Mouse (Mus musculus) CH12.LX (cell line): ENCODE results near the gene Gna15. TPM values are rescaled to one million over a fixed set of nuclear protein-coding genes. Genes with fewer than 3 reads are reported as not detected.
A peak's percentile ranks its signal among the peaks of the same experiment; 100 is the strongest.

Experiments
- DNase-seq: peaks from one replicate; pipeline ENCODE4 v3.0.0-alpha.2; 2013; ENCODE audit errors: extremely low read depth
- H3K27ac ChIP-seq: 2 replicates; pipeline ENCODE4 v1.5.1; 2012; ENCODE audit warnings: low read depth, mild to moderate bottlenecking, control low read depth, moderate library complexity; ENCODE audit not compliant: insufficient read depth
- H3K27me3 ChIP-seq: replicated peaks from 2 replicates; pipeline ENCODE3; 2012; ENCODE audit warnings: inconsistent platforms
- H3K36me3 ChIP-seq, 2 experiments: replicated peaks in 1 of 2; 2 replicates each; pipeline versions ENCODE3 to v1.6.1; 2012; ENCODE audit warnings: inconsistent platforms in 1 of 2, low read length in 1 of 2, mild to moderate bottlenecking in 1 of 2, mixed read lengths in 1 of 2, moderate library complexity in 1 of 2; ENCODE audit not compliant: control insufficient read depth in 1 of 2, insufficient read depth in 1 of 2
- H3K4me1 ChIP-seq, 2 experiments: 2 replicates each; pipeline ENCODE4 v1.6.1; 2012; ENCODE audit warnings: inconsistent platforms in 1 of 2, moderate library complexity in 1 of 2; ENCODE audit not compliant: insufficient read depth in 2 of 2, control insufficient read depth in 1 of 2
- H3K4me2 ChIP-seq: 2 replicates; pipeline ENCODE4 v1.6.1; 2012; ENCODE audit warnings: low read depth, mild to moderate bottlenecking, control low read depth; ENCODE audit not compliant: poor library complexity, insufficient read depth, severe bottlenecking
- H3K4me3 ChIP-seq, 3 experiments: fragments of 150-350 bp in 1 of 3; sonication (generic) in 1 of 3; replicated peaks in 1 of 3; 2 replicates each; pipeline versions ENCODE3 to v1.5.1; 2011 to 2012; ENCODE audit warnings: low read depth in 2 of 3, low read length in 2 of 3, mild to moderate bottlenecking in 2 of 3, moderate library complexity in 2 of 3, control low read depth in 1 of 3, improper control_type of control experiment in 1 of 3, inconsistent platforms in 1 of 3, mixed read lengths in 1 of 3; ENCODE audit not compliant: poor library complexity in 1 of 3
- H3K79me2 ChIP-seq: replicated peaks from 2 replicates; pipeline ENCODE4 v1.6.1; 2012; ENCODE audit warnings: mild to moderate bottlenecking, moderate library complexity; ENCODE audit not compliant: control insufficient read depth, poor library complexity, insufficient read depth, severe bottlenecking; ENCODE audit errors: extremely low read depth
- H3K9ac ChIP-seq: 2 replicates; pipeline ENCODE4 v1.6.1; 2012; ENCODE audit warnings: low read depth, mild to moderate bottlenecking, control low read depth, moderate library complexity; ENCODE audit not compliant: insufficient read depth
- H3K9me3 ChIP-seq: replicated peaks from 2 replicates; pipeline ENCODE3; 2012; ENCODE audit warnings: low read length, inconsistent platforms, mixed read lengths
- BHLHE40 ChIP-seq: IDR thresholded peaks from 2 replicates; pipeline ENCODE4 v1.6.1; 2011; ENCODE audit warnings: mild to moderate bottlenecking, low read depth, low read length, improper control_type of control experiment
- CHD2 ChIP-seq: IDR thresholded peaks from 2 replicates; pipeline ENCODE4 v1.6.1; 2011; ENCODE audit warnings: low read length, improper control_type of control experiment
- CTCF ChIP-seq, 2 experiments: IDR thresholded peaks in 1 of 2; conservative IDR thresholded peaks in 1 of 2; 2 replicates each; pipeline ENCODE4 v1.5.1; 2011 to 2012; ENCODE audit warnings: low read depth in 2 of 2, low read length in 2 of 2, improper control_type of control experiment in 1 of 2, inconsistent platforms in 1 of 2, mild to moderate bottlenecking in 1 of 2, moderate library complexity in 1 of 2
- E2F4 ChIP-seq: IDR thresholded peaks from 2 replicates; pipeline ENCODE4 v1.6.1; 2011; ENCODE audit warnings: low read depth, low read length, improper control_type of control experiment; ENCODE audit not compliant: insufficient replicate concordance
- ELF1 ChIP-seq: IDR thresholded peaks from 2 replicates; pipeline ENCODE4 v1.6.1; 2014; ENCODE audit warnings: low read depth, mild to moderate bottlenecking, inconsistent platforms, low read length, improper control_type of control experiment
- EP300 ChIP-seq: IDR thresholded peaks from 2 replicates; pipeline ENCODE4 v1.6.1; 2011; ENCODE audit warnings: low read length, improper control_type of control experiment
- ETS1 ChIP-seq: conservative IDR thresholded peaks from 2 replicates; pipeline ENCODE4 v1.6.1; 2012; ENCODE audit warnings: low read depth, mild to moderate bottlenecking, inconsistent platforms, low read length, improper control_type of control experiment, moderate library complexity
- GABPA ChIP-seq: IDR thresholded peaks from 2 replicates; pipeline ENCODE4 v1.6.1; 2012; ENCODE audit warnings: low read depth, low read length, improper control_type of control experiment, inconsistent platforms; ENCODE audit not compliant: insufficient replicate concordance
- HCFC1 ChIP-seq: IDR thresholded peaks from 2 replicates; pipeline ENCODE4 v1.6.1; 2012; ENCODE audit warnings: low read depth, mild to moderate bottlenecking, inconsistent platforms, low read length, improper control_type of control experiment
- IRF4 ChIP-seq: IDR thresholded peaks from 2 replicates; pipeline ENCODE4 v1.6.1; 2014; ENCODE audit warnings: low read depth, mild to moderate bottlenecking, inconsistent platforms, low read length, improper control_type of control experiment
- JUN ChIP-seq: IDR thresholded peaks from 2 replicates; pipeline ENCODE4 v1.6.1; 2011; ENCODE audit warnings: low read depth, mild to moderate bottlenecking, low read length, improper control_type of control experiment, moderate library complexity; ENCODE audit not compliant: insufficient read depth
- JUND ChIP-seq: conservative IDR thresholded peaks from 2 replicates; pipeline ENCODE4 v1.6.1; 2011; ENCODE audit warnings: low read depth, low read length, improper control_type of control experiment
- KAT2A ChIP-seq: IDR thresholded peaks from 2 replicates; pipeline ENCODE4 v1.6.1; 2012; ENCODE audit warnings: low read length, improper control_type of control experiment, inconsistent platforms; ENCODE audit not compliant: insufficient replicate concordance
- MAFK ChIP-seq: IDR thresholded peaks from 2 replicates; pipeline ENCODE4 v1.6.1; 2011; ENCODE audit warnings: low read length, improper control_type of control experiment; ENCODE audit not compliant: insufficient replicate concordance
- MAX ChIP-seq: IDR thresholded peaks from 2 replicates; pipeline ENCODE4 v1.6.1; 2011; ENCODE audit warnings: low read length, improper control_type of control experiment
- MAZ ChIP-seq: IDR thresholded peaks from 2 replicates; pipeline ENCODE4 v1.6.1; 2012; ENCODE audit warnings: low read depth, mild to moderate bottlenecking, inconsistent platforms, low read length, improper control_type of control experiment, moderate library complexity
- MEF2A ChIP-seq: IDR thresholded peaks from 2 replicates; pipeline ENCODE4 v1.6.1; 2014; ENCODE audit warnings: low read depth, mild to moderate bottlenecking, inconsistent platforms, low read length, improper control_type of control experiment, borderline replicate concordance
- MXI1 ChIP-seq: IDR thresholded peaks from 2 replicates; pipeline ENCODE4 v1.6.1; 2011; ENCODE audit warnings: mild to moderate bottlenecking, low read depth, low read length, improper control_type of control experiment
- MYC ChIP-seq: IDR thresholded peaks from 2 replicates; pipeline ENCODE4 v1.6.1; 2011; ENCODE audit warnings: low read depth, mild to moderate bottlenecking, improper control_type of control experiment, low read length
- NELFE ChIP-seq: IDR thresholded peaks from 2 replicates; pipeline ENCODE4 v1.6.1; 2011; ENCODE audit warnings: low read depth, low read length, improper control_type of control experiment
- NRF1 ChIP-seq: IDR thresholded peaks from 2 replicates; pipeline ENCODE4 v1.6.1; 2014; ENCODE audit warnings: low read depth, mild to moderate bottlenecking, inconsistent platforms, low read length, improper control_type of control experiment, moderate library complexity
- PAX5 ChIP-seq: IDR thresholded peaks from 2 replicates; pipeline ENCODE4 v1.6.1; 2012; ENCODE audit warnings: low read length, inconsistent platforms, mixed read lengths
- POLR2A ChIP-seq: IDR thresholded peaks from 2 replicates; pipeline ENCODE4 v1.6.1; 2011; ENCODE audit warnings: low read depth, mild to moderate bottlenecking, improper control_type of control experiment, low read length
- RAD21 ChIP-seq: IDR thresholded peaks from 2 replicates; pipeline ENCODE4 v1.6.1; 2011; ENCODE audit warnings: low read depth, mild to moderate bottlenecking, low read length, improper control_type of control experiment, moderate library complexity
- SIN3A ChIP-seq: IDR thresholded peaks from 2 replicates; pipeline ENCODE4 v1.6.1; 2012; ENCODE audit warnings: low read length, improper control_type of control experiment, inconsistent platforms
- SMC3 ChIP-seq: IDR thresholded peaks from 2 replicates; pipeline ENCODE4 v1.6.1; 2011; ENCODE audit warnings: low read depth, low read length, improper control_type of control experiment
- TBP ChIP-seq: conservative IDR thresholded peaks from 2 replicates; pipeline ENCODE4 v1.6.1; 2011; ENCODE audit warnings: low read depth, low read length, improper control_type of control experiment
- TCF12 ChIP-seq: IDR thresholded peaks from 2 replicates; pipeline ENCODE4 v1.6.1; 2014; ENCODE audit warnings: low read depth, mild to moderate bottlenecking, inconsistent platforms, low read length, improper control_type of control experiment
- UBTF ChIP-seq: IDR thresholded peaks from 2 replicates; pipeline ENCODE4 v1.6.1; 2012; ENCODE audit warnings: low read depth, mild to moderate bottlenecking, inconsistent platforms, low read length, improper control_type of control experiment, moderate library complexity
- USF1 ChIP-seq: IDR thresholded peaks from 2 replicates; pipeline ENCODE4 v1.6.1; 2014; ENCODE audit warnings: low read depth, mild to moderate bottlenecking, inconsistent platforms, low read length, improper control_type of control experiment
- USF2 ChIP-seq: conservative IDR thresholded peaks from 2 replicates; pipeline ENCODE4 v1.6.1; 2011; ENCODE audit warnings: low read depth, low read length, improper control_type of control experiment
- ZC3H11A ChIP-seq: IDR thresholded peaks from 2 replicates; pipeline ENCODE4 v1.6.1; 2012; ENCODE audit warnings: low read depth, mild to moderate bottlenecking, inconsistent platforms, low read length, improper control_type of control experiment
- ZKSCAN1 ChIP-seq: IDR thresholded peaks from 2 replicates; pipeline ENCODE4 v1.6.1; 2012; ENCODE audit warnings: low read depth, inconsistent platforms, low read length, improper control_type of control experiment, borderline replicate concordance
- ZMIZ1 ChIP-seq: IDR thresholded peaks from 2 replicates; pipeline ENCODE4 v1.6.1; 2012; ENCODE audit warnings: low read depth, mild to moderate bottlenecking, inconsistent platforms, low read length, improper control_type of control experiment
- ZNF384 ChIP-seq: IDR thresholded peaks from 2 replicates; pipeline ENCODE4 v1.6.1; 2012; ENCODE audit warnings: low read depth, low read length, improper control_type of control experiment, inconsistent platforms
- dilution Hi-C: fragments of 300-500 bp; cut with MboI; formaldehyde crosslinking; loops from 2 replicates; pipeline ENCODE4 v1.14.3; 2020; ENCODE audit warnings: low sequenced_read_pairs; ENCODE audit not compliant: extremely low pct_unique_long_range_greater_than_20kb, extremely low pct_ligation_motif_present
- in situ Hi-C: fragments of 300-500 bp; cut with MboI; formaldehyde crosslinking; loops from 3 replicates; pipeline ENCODE4 v1.14.3; 2019; ENCODE audit warnings: low sequenced_read_pairs, low pct_ligation_motif_present, low pct_unique_long_range_greater_than_20kb, mixed read lengths
- polyA plus RNA-seq: library from polyadenylated mRNA; unstranded; fragments of >175 nt; gene quantifications from 2 replicates; pipeline ENCODE4 v1.2.1, GENCODE M21; 2012; ENCODE audit warnings: low read depth; ENCODE audit not compliant: insufficient read length
- total RNA-seq, 2 experiments: library from RNA; depleted of rRNA; stranded (reverse); fragments of 300-350 nt in 1 of 2; fragments of >200 nt in 1 of 2; gene quantifications; 2 replicates each; pipeline ENCODE4 v1.2.3; 2012 to 2014

Gna15 gene
- total and polyA plus RNA-seq, 3 experiments: 5.2 to 10.0 (median 5.2) TPM

- dilution Hi-C loops: no loop called here
- in situ Hi-C loops: no loop called here
- H3K4me1 ChIP-seq: peaks cover 7 to 43% of the 10 kb centered on the region in 2 experiments; a peak in 3 of 4 replicates
Observed at GRCm38 (mm10) chr10:81545161-81545747, 21.2 kb upstream of the Gna15 start, which contains the start of gene Gna11. Gene Gna11 (minus strand): TSS chr10:81545190.

DNA sequence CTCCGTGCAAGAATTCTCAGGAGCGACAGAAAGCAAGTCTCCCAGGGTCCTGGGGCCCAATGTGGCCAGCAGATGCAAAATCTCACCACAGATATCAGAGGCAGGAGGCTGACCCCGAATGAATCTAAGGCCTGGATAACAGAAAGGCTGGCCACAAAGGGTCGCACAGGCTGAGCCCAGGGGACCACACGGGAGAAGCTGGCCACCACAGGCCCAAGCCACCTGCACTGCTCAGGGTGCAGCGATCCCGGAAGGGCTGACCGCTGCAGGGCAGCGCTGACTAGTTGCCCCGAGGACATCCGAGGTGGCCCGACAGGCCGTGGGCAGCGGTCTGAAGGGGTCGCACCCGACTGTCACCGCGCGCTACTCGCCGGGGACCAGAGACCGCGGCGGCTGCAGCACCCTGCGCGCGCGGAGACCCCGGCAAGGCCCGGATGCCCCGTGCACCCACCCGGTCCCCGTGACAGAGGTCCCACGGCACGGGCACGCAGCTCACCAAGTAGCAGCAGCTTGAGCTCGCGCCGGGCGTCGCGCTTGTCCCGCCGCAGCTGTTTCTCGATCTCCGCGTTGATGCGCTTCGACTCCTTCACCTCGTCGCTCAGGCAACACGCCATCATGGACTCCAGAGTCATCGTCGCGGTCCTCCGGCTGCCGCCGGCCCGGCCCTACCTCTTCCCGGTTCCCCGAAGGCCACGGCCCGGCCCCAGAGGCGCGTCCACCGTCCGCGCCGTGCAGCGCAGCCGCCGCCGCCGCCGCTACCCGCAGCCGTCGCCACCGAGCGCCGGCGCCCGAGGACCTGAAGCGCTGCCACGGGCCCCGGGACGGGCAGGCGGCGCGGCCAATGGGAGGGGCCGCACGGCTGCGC, 20.5 kb upstream of the Gna15 start:
- DNase-seq: no peak
- H3K4me2 ChIP-seq: peak overlapping the region; percentile 32
- peaks cover 12% of the 10 kb centered on the region for H3K79me2 ChIP-seq
- no peak overlapping the region for H3K27ac ChIP-seq
- peak overlapping the region; percentile 98 for H3K9ac ChIP-seq
- peak; percentile 70; the same call in 1 of the 2 replicates for TF ChIP-seq POLR2A
- TF ChIP-seq SIN3A: peak; percentile 4; the same call in 1 of the 2 replicates
- 0 out of 2 replicates have a peak, but pooled peaks have one; percentile 12 for TF ChIP-seq UBTF
- no peak for TF ChIP-seq MYC
- no peak for TF ChIP-seq E2F4
- peak; percentile 39; the same call in 1 of the 2 replicates for TF ChIP-seq ELF1
- TF ChIP-seq MAFK: no peak
- no peak for TF ChIP-seq MAX
- TF ChIP-seq, all 38 proteins: peak for 4
- peaks cover 5% of the 10 kb centered on the region for H3K27me3 ChIP-seq
- H3K4me1 ChIP-seq: peaks cover 7 to 45% of the 10 kb centered on the region in 2 experiments; a peak in 3 of 4 replicates
- in situ Hi-C loops: no loop called here
- peak overlapping the region; percentile 73 to 100 (median 84) for H3K4me3 ChIP-seq
- no peaks in the 10 kb centered on the region for H3K9me3 ChIP-seq
- dilution Hi-C loops: no loop called here
- H3K36me3 ChIP-seq: peaks cover 3 to 37% of the 10 kb centered on the region in 2 experiments

More at GRCm38 (mm10) chr10:81545161-81545747, 21.2 kb upstream of the Gna15 start, which contains the start of gene Gna11:
- H3K4me3 ChIP-seq: peak within 1 kb of the TSS; percentile 73 to 100 (median 84)
- TF ChIP-seq MAZ (no peak), USF2 (no peak), PAX5 (no peak), RAD21 (no peak), USF1 (no peak), JUND (no peak), IRF4 (peak; percentile 30; the same call in 1 of the 2 replicates), NELFE (peak; percentile 54), MAFK (no peak), POLR2A (peak; percentile 66; the same call in 1 of the 2 replicates), CTCF (conservative IDR thresholded peaks at IDR 0.05 in 1 of 2, IDR thresholded peaks at IDR 0.05 in 1 of 2; ENCODE audit: low read depth in 2 of 2, low read length in 2 of 2) (no peak), ELF1 (peak; percentile 61), EP300 (no peak), JUN (no peak), TBP (no peak), MEF2A (0 out of 2 replicates have a peak, but pooled peaks have one; percentile 16), BHLHE40 (no peak), MXI1 (no peak; the same call in 1 of the 2 replicates), ZNF384 (no peak), NRF1 (peak; percentile 92), HCFC1 (peak; percentile 63; the same call in 1 of the 2 replicates), ZKSCAN1 (peak; percentile 95), ZMIZ1 (no peak), TCF12 (no peak; the same call in none of the 2 replicates), SIN3A (no peak; the same call in 1 of the 2 replicates), SMC3 (no peak), ZC3H11A (no peak), MYC (no peak), KAT2A (0 out of 2 replicates have a peak, but pooled peaks have one; percentile 25), ETS1 (no peak), MAX (peak; percentile 29; the same call in 1 of the 2 replicates), CHD2 (no peak), GABPA (no peak)
- peaks cover 5% of the 10 kb centered on the region for H3K27me3 ChIP-seq
- DNase-seq: peak; percentile 95
- peak within 1 kb of the TSS; percentile 98 for H3K9ac ChIP-seq
- H3K27ac ChIP-seq: peak within 1 kb of the TSS; percentile 66; the same call in 1 of the 2 replicates
- H3K79me2 ChIP-seq: peaks cover 12% of the 10 kb centered on the region
- no peaks in the 10 kb centered on the region for H3K9me3 ChIP-seq
- peaks cover 0 to 30% of the 10 kb centered on the region in 2 experiments for H3K36me3 ChIP-seq
- peak within 1 kb of the TSS; percentile 48 for H3K4me2 ChIP-seq
